Mouse (Mus musculus): ENCODE measurements at regions not wholly inside any gene's neighbourhood (a gene's known extent, or its start where the extent isn't known, plus 50 kb on each side); places are given as distances from the start of the nearest gene placed in this dataset.

DNA sequence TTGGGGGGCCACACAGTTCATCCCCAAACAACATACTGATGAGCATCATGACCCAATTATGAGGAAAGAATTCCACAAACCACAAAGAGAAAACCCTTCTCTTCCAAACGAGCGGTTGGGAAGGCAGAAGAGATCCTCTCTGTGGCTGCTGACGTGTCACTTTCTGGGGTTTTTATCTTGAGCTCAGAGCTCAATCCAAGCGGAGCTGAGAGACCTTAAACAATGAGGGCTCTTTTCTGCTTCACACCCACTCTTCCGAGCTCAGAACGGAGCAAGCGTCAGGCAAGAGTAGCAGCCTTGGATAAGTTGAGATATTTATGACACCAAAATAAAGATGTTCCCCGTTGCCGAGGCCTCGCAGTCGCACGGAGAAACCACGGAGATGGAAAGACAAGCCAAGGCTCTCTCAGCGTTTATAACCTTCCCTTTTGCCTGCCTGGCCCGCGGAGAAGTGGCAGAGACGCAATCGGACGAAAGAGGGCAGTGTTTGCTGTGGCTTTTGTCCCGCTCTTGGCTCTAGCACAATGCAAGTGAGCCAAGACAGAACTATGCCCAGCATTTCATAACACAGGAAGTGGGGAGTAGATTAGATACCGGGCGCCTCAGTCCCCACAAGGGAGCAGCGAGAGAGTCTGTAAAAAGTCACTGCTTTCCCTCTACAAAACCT is 100.7 kb downstream of the Chic2 start:
- DNase-seq (ENCODE audit: extremely low read depth, low read depth): peak; percentile 80

GRCm38 (mm10) chr5:74941426-74941825 is 103.1 kb downstream of the Chic2 start:
- DNase-seq (ENCODE audit: extremely low read depth, low read depth): no peak

DNA sequence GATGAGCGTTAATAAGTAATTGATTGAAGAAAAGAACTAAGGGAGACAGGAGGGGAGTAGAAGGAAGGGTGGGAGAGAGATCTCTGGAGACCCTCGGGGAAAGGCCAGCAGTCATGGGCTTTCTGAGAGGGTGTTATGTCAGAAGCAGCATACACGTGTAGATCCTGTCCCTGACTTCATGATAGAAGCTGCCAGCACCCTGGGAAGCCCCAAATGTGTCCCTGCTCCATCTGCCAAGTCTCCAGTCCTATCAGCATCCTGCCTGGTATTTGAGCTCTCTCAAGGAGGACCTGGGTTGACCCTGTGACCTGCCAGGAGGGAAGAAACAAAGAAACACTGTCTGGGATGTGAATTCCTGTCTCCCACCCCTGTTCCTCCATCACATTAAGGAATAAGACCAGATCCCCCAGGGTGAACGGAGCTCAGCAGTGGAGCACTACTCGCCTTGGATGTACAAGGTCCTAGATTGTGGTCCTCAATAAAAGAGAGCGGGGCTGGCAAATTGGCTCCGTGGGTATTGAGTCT is 107.1 kb downstream of the Chic2 start:
- DNase-seq (ENCODE audit: extremely low read depth, low read depth): no peak

GRCm38 (mm10) chr5:74936087-74936486 is 108.5 kb downstream of the Chic2 start:
- no peak for DNase-seq (ENCODE audit: extremely low read depth, low read depth)

DNA sequence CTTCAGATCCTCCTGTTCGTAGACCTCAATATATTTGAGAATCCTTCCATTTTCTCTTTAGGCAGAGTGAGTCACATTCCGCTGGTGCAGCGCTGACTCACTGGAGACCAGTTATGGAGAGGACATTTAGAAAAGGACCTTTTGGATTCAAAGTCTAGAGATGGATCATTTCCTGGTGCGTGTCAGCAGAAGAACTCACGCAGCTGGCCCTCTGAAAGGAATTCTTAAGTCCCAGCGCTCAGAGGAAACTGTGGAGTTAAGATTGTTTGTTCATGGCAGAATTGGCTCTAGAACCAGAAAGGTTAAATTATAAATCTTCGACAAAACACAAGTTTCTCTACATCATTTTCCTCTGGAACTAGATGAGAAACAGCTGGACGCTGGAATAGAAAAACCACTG is 108.9 kb downstream of the Chic2 start:
- DNase-seq (ENCODE audit: extremely low read depth, low read depth): no peak

DNA sequence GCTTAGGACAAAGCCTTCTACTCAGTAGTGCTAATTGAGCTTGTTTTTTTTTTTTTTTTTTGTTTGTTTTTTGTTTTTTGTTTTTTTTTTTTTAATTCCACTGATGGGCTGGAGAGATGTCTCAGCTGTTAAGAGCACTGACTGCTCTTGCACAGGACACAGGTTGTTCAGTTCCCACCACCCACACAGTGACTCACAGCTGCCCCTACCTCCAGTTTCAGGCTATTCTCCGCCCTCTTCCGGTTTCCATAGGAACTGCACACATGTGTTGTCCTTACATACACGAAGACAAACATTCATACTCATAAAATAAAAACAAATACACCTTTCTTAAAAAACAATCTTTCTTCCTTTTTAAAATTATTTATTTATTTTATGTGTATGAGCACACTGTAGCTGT is 111.3 kb downstream of the Chic2 start:
- no peak for DNase-seq (ENCODE audit: extremely low read depth, low read depth)

GRCm38 (mm10) chr5:74932206-74932605 is 112.4 kb downstream of the Chic2 start:
- no peak for DNase-seq (ENCODE audit: extremely low read depth, low read depth)

DNA sequence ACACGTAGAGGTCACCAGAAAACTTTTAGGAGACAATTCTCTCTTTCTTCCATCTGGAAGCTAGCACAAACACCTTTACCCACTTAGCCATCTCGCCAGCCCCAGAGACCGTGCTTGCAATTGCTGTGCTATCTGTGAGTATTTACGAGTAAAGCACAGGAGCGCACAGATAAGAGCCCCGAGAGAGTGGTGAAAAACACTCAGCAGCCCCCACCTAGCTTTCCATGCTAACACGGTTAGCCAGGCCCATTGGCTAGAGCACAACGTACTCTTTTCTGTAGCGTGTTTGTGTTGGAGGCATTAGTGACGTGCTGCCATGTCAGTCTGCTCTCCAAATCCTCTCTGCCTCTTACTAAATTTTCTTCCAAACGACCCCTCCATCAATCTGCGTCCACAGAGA is 112.8 kb downstream of the Chic2 start:
- DNase-seq (ENCODE audit: extremely low read depth, low read depth): no peak

- no peak for DNase-seq (ENCODE audit: extremely low read depth, low read depth)
These were observed 117.0 kb downstream of the Chic2 start for GRCm38 (mm10) chr5:74927543-74927942.

GRCm38 (mm10) chr5:74925769-74926168 is 118.8 kb downstream of the Chic2 start:
- DNase-seq (ENCODE audit: extremely low read depth, low read depth): no peak

GRCm38 (mm10) chr5:74924031-74924533 is 120.5 kb downstream of the Chic2 start:
- DNase-seq (ENCODE audit: extremely low read depth, low read depth): no peak

- no peak for DNase-seq (ENCODE audit: extremely low read depth, low read depth)
These were observed 121.2 kb downstream of the Chic2 start for GRCm38 (mm10) chr5:74923337-74923736.

DNA sequence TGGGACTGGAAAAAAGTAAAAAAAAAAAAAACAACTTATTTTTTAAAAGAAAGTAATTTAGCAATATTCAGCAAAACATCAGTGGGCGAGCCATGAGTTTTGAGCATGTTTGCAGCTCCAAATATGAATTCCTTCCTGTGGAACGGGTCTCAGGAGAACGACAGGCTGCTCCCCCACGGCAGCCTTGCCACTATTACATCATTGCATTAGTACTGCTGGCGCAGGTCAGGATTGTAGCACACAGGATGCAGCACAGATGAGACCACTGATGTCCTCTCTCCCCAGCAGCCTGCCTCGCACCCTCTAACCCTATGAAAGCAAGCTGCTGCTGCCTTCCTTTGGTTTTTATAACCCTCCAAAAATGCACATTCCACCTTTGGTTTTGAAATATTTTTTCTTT is 121.7 kb downstream of the Chic2 start:
- DNase-seq (ENCODE audit: extremely low read depth, low read depth): no peak

- no peak for DNase-seq (ENCODE audit: extremely low read depth, low read depth)
These were observed 123.6 kb downstream of the Chic2 start for GRCm38 (mm10) chr5:74920939-74921338.

DNA sequence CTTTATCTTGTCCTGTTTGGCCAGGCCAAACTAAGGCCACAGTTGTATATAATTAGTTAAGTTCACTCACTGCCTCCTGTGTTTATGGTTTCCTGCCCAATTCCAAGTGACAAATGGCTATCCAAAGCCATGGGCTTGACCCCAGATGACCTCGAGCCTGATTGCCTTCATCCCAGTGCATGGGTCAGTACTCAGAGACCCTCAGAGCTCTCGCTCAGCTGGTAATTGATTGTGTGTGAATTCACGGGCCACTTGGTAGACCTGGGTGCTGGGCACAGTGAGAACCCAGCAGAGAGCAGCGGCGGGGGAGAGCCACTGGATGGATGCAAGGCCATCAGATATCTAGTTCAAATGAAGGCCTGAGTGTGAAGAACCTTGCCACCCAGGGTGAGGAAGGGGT is 124.1 kb downstream of the Chic2 start:
- no peak for DNase-seq (ENCODE audit: extremely low read depth, low read depth)

DNA sequence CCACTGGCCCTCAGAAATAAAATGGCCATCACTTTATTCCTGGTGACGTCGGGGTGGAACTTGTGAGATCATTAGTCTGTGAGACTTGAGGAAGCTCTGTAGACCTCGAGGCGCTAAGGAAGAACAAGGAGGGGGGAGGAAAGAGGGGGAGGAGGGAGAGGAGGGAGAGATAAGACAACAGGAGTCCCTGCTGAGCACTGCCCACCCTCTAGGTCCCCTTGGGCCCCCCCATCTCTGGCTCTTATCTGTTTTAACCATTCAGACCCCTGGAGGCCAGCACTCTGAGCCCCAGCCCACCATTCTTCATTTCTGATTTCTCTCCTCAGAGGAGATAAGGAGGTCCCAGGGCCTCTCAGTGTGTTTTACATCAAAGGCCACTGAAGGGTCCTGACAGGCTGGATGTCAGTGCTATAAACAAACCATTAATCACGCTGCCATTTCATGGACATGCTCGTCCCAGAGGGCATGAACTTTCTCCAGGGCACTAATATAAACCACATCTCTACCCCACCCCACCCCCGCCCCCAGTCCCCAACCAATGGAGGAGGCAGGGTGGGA is 139.0 kb downstream of the Chic2 start:
- no peak for DNase-seq (ENCODE audit: extremely low read depth, low read depth)

DNA sequence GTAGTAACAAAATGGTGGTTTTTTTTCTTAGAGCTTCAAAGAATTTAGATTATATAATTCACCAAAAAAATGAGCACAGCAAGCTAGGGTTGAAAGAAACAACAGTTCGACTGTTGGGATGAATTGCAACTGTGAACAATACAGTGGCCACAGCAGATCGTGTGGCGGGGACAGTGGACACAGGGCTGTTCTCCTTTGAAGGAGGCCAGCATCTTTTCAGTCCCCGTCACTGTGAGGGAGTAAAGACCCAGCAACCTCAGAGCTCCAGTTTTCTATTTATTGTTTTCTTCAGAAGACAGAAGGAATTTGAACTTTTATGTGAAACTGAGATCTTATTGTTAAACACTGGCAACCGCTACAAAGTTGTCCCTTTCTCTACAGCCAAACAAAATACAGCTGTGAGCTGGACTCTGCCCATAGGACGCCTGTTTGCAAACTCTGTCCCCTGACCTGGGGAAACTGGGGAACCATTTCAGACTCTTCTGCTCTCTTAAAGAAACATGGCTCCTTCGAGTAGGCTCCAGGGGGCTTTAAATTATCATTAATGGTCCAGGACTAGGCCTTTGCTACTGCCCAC is 139.6 kb downstream of the Chic2 start:
- no peak for DNase-seq (ENCODE audit: extremely low read depth, low read depth)

- DNase-seq (ENCODE audit: extremely low read depth, low read depth): no peak
These were observed 140.2 kb downstream of the Chic2 start for GRCm38 (mm10) chr5:74904327-74904726.

GRCm38 (mm10) chr5:74903711-74904110 is 140.9 kb downstream of the Chic2 start:
- DNase-seq (ENCODE audit: extremely low read depth, low read depth): no peak

- DNase-seq (ENCODE audit: extremely low read depth, low read depth): no peak
These were observed 147.4 kb downstream of the Chic2 start for GRCm38 (mm10) chr5:74897133-74897532.

DNA sequence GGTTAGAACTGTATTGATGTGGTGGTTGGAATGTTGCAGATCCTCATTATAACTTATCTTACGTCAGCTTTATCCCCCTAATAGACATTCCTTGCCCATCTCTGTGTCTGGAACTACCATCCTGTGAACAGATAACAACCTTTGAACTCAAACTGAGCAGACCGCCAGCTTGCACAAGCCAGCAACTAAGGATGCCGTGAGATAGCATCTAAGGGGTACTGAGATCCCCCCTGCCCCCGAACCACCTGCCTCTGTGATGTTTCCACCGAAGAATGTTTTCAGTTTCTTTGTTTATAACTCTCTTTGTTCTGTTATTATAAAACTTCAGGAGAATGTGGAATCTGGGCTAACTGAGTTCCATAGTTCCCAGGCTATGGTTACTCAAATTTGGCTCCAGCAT is 151.3 kb downstream of the Chic2 start:
- no peak for DNase-seq (ENCODE audit: extremely low read depth, low read depth)

GRCm38 (mm10) chr5:74891541-74891940 is 153.0 kb downstream of the Chic2 start:
- DNase-seq (ENCODE audit: extremely low read depth, low read depth): no peak

DNA sequence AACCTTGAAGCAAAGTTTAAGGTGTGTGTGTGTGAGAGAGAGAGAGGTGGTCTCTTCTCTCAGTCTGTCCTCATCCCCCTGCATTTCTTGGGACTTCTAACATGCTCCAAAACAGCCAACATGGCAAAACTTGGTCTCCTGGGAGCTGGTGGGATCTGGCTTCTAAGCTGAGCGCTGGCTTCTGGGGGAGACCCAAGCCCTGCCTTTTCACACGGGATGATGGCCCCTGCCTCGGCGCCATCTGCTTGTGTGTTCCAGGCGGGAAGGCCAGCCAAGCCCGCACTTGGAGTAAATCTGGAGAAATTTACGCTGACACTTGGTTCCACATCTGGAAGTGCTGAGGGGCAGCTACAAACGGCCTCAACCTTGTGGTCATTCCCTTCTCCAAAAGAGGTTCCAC is 155.6 kb downstream of the Chic2 start:
- no peak for DNase-seq (ENCODE audit: extremely low read depth, low read depth)

All from MEL-GATA-1-ER (cell line).